Mouse (Mus musculus): ENCODE results near the gene Gm11397. TPM values are rescaled to one million over a fixed set of nuclear protein-coding genes. Genes with fewer than 3 reads are reported as not detected.
"Not testable (repeated sequence)": the region's sequence is repeated elsewhere in the genome, so short reads cannot be mapped to it uniquely, and the experiment has no call there.

The Gm11397 gene
- total RNA-seq (2017): not detected in 2 replicates

GRCm38 (mm10) chr13:33395461-33395860 is at the start of gene Gm11397:
Gm11397 (plus strand) TSS chr13:33395761.
- ATAC-seq (replicated peaks; ENCODE audit: low read depth, poor library complexity, severe bottlenecking): not testable (repeated sequence)

GRCm38 (mm10) chr13:33356666-33357065 is 38.9 kb upstream of the Gm11397 start:
- not testable (repeated sequence) for ATAC-seq (replicated peaks; ENCODE audit: low read depth, poor library complexity, severe bottlenecking)

- ATAC-seq (replicated peaks; ENCODE audit: low read depth, poor library complexity, severe bottlenecking): not testable (repeated sequence)
These were observed 37.2 kb downstream of the Gm11397 start for GRCm38 (mm10) chr13:33432714-33433113.

Other genes starting within 250 kb of the Gm11397 start
- not detected in 2 replicates for gene Serpinb9c, start 236.0 kb upstream of the Gm11397 start, total RNA-seq (2017)
- gene Serpinb9d, start 202.8 kb upstream of the Gm11397 start, total RNA-seq (2017): not detected in 2 replicates
- not detected in 2 replicates for gene Serpinb9e, start 146.1 kb upstream of the Gm11397 start, total RNA-seq (2017)
- not detected in 2 replicates for gene Serpinb9f, start 71.7 kb upstream of the Gm11397 start, total RNA-seq (2017)
- gene Serpinb9g, start 89.0 kb downstream of the Gm11397 start, total RNA-seq (2017): not detected in 2 replicates

All from common myeloid progenitor, adult 5-6 weeks (primary cell).